Mouse (Mus musculus) kidney, adult 11 months (tissue): ENCODE measurements around the gene Prkd1.
"Not testable (repeated sequence)": the region's sequence is repeated elsewhere in the genome, so short reads cannot be mapped to it uniquely, and the experiment has no call there.

Experiments used
- DNase-seq: peaks from one replicate; pipeline ENCODE4 v3.0.0; 2022

The Prkd1 gene

GRCm38 (mm10) chr12:50648671-50649541 lies at the start of gene Prkd1:
Gene Prkd1, minus strand, starts transcription at chr12:50649098.
- DNase-seq: peak; percentile 69

- no peak for DNase-seq
These were observed 48.6 kb upstream of the Prkd1 start for GRCm38 (mm10) chr12:50697492-50697891.

- DNase-seq: peak; percentile 20
These were observed 675 bp downstream of the Prkd1 start for GRCm38 (mm10) chr12:50648176-50648670.

GRCm38 (mm10) chr12:50646857-50647256 lies 2.0 kb downstream of the Prkd1 start:
- no peak for DNase-seq

- no peak for DNase-seq
These were observed 6.2 kb downstream of the Prkd1 start for GRCm38 (mm10) chr12:50642671-50643070.

GRCm38 (mm10) chr12:50640171-50640570 lies 8.7 kb downstream of the Prkd1 start:
- no peak for DNase-seq

GRCm38 (mm10) chr12:50634436-50634835 lies 14.5 kb downstream of the Prkd1 start:
- peak; percentile 22 for DNase-seq

GRCm38 (mm10) chr12:50626100-50626499 lies 22.8 kb downstream of the Prkd1 start:
- not testable (repeated sequence) for DNase-seq

GRCm38 (mm10) chr12:50624175-50624574 lies 24.7 kb downstream of the Prkd1 start:
- DNase-seq: no peak

GRCm38 (mm10) chr12:50615852-50616251 lies 33.0 kb downstream of the Prkd1 start:
- no peak for DNase-seq

GRCm38 (mm10) chr12:50614341-50614740 lies 34.6 kb downstream of the Prkd1 start:
- no peak for DNase-seq

GRCm38 (mm10) chr12:50606703-50607500 lies 42.0 kb downstream of the Prkd1 start:
- no peak for DNase-seq

- DNase-seq: no peak
These were observed 49.5 kb downstream of the Prkd1 start for GRCm38 (mm10) chr12:50599370-50599769.

GRCm38 (mm10) chr12:50598053-50598988 lies 50.6 kb downstream of the Prkd1 start:
- no peak for DNase-seq

- no peak for DNase-seq
These were observed 51.4 kb downstream of the Prkd1 start for GRCm38 (mm10) chr12:50597467-50597866.

GRCm38 (mm10) chr12:50595777-50596176 lies 53.1 kb downstream of the Prkd1 start:
- no peak for DNase-seq

- no peak for DNase-seq
These were observed 54.4 kb downstream of the Prkd1 start for GRCm38 (mm10) chr12:50594506-50594905.

GRCm38 (mm10) chr12:50593481-50593880 lies 55.4 kb downstream of the Prkd1 start:
- no peak for DNase-seq

- no peak for DNase-seq
These were observed 60.6 kb downstream of the Prkd1 start for GRCm38 (mm10) chr12:50588137-50588761.

- no peak for DNase-seq
These were observed 83.7 kb downstream of the Prkd1 start for GRCm38 (mm10) chr12:50565198-50565597.

GRCm38 (mm10) chr12:50560536-50560935 lies 88.4 kb downstream of the Prkd1 start:
- DNase-seq: no peak

- DNase-seq: no peak
These were observed 90.7 kb downstream of the Prkd1 start for GRCm38 (mm10) chr12:50558231-50558630.
